Mouse (Mus musculus) erythroid progenitor cell, adult 5-6 weeks (primary cell): ENCODE measurements around the gene Ano6. TPM values are rescaled to one million over a fixed set of nuclear protein-coding genes. Genes with fewer than 3 reads are reported as not detected.

Source experiments
- ATAC-seq: replicated peaks from 2 replicates; pipeline ENCODE4 v1.8.0; 2016; ENCODE audit warnings: moderate number of reproducible peaks, mild to moderate bottlenecking, moderate TSS enrichment, inconsistent platforms; ENCODE audit not compliant: poor library complexity, low FRiP score, severe bottlenecking
- total RNA-seq, 2 experiments: library from RNA; stranded (forward) in 1 of 2; stranded (reverse) in 1 of 2; fragments of 150-400 nt in 1 of 2; fragments of 186-747, 209-891 nt in 1 of 2; gene quantifications; 2 replicates each; pipeline versions ENCODE4 v1.2.3 to v1.2.4; 2015 to 2017; ENCODE audit warnings: low replicate concordance in 2 of 2

The Ano6 gene
- total RNA-seq, 2 experiments from 2014 or later, result 9.5 to 23.1 TPM

DNA sequence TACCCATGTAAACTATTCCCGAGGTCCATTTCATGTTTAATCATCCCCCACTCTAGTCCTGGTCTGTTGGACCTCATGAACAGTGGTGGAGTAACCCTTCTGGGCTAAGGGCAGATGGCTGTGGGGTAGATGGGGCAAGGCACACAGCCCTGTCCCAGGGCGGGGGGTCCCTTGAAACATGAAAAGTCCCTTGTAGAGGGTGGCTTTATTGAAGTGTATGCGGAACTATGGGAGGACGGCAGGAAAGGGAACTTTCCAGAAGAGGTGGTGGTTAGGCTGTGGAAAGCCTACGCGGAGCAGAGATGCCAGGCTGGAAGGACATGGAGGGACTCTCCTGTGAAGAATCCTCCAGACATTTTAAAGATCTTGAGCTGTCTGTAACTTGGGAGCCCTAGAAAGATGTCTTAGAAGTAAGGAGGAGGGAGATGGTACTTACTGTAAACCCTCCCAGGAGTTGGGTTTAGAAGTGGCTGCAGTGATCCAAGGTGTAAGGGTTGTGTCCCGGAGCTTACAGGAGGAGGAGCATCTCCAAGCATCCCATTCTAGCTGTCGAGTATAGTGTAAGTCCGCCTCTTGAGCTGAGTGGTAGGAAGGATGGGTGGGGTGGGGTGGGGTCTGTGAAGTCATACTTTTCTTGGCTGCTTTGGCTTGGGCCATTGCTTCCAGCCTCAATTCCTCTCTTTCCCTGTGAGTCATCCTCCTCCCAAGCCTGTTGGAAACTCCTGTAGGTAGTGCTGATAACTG is 3.3 kb downstream of the Ano6 start:
- ATAC-seq, result no peak

DNA sequence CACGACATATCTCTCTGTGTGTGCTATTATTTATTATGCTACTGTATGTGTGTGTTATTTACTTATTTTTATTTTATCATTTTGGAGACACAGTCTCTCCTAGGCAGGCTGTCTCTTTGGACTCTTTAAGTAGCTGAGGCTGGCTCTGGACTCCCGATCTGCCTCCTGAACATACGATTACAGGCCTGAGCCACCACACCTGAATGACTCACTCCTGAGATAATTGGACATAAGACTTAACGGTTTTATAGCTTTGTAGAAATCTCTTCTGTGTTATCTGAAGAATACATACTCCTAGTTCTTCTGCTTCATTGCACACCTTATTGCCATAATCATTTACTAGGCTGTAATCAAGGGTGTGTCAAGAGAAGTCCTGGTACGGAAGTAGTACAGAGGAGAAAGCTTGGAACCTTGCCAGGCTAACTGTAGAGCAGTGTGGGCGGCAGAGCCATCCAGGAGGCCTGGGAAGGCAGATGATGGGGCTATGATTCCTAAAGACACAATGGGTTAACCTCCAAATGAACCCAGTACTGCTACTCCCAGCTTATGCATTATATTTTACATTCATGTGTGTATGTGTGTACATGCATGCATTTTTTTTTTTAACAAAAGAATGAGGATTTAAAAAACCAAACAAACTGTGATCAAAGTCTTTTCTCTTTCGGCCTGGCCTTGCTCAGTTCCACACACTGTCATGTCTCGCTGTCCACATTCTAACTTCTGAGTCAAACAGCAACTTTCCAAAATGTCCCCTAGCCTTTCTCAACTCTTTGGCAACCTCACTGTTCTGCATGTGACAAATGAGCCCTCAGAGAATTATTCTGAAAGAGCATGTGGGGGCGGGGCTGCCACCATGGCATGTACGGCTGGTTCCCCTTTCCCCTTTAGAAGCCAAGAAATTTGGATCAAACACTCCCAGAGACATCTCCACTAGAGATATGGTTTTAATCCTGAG is 4.2 kb downstream of the Ano6 start:
- no peak for ATAC-seq

DNA sequence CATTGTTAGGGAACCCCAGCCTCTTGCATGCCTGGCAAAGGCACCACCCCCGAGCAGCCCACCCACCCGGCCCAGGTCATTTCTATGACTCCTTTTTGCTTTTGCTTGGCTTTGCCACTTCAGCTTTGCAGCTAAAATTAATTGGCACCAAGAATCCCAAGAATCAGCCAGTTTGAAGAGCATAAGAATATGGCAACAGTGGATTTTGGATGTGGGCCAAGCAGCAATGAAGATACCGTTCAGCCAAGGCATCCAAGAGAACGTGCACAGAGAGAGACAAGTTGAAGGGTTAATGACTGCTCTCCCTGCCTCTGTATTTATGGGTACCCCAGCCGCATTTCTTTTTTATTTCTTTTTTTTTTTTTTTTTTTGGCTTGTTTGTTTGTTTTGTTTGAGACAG is 5.4 kb downstream of the Ano6 start:
- ATAC-seq, result no peak

DNA sequence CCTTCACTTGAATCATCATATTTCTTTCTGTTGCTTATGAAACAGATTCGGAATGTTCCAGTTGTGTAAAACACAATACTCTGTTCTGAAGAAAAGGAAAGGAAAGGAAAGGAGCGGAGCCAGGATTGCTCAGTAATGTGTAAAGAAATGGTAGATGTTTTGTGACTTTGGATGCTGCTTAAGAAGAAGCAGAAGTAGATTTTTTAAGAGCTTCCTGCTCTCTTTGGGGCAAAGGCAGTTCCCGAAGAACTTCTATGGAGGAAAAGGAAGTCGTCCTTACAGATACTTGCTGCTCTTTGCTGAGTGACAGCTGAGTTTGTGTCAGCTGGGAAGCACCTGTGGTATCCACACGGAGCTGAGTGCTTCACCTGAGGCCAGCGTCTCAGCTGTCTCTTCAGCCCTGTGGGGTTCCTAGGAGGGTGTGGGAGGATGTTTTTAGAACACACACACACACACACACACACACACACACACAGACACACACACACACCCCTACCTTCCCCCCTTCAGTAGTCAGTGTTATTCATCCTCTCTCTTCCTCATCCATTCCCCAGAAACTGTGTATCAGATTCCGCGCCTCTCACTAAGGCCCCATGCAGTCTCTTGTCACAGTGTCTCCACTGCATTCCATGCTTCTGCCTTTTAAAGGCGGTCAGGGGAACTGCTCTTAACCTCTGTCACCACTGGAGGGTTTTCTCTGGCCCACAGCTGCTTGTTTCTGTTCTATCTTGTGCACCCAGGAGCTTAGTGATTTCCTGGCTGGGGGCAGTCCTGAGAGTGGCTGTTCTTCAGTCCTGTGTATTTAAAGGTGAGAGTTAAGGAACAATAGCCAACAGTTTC is 6.7 kb downstream of the Ano6 start:
- ATAC-seq, result no peak

DNA sequence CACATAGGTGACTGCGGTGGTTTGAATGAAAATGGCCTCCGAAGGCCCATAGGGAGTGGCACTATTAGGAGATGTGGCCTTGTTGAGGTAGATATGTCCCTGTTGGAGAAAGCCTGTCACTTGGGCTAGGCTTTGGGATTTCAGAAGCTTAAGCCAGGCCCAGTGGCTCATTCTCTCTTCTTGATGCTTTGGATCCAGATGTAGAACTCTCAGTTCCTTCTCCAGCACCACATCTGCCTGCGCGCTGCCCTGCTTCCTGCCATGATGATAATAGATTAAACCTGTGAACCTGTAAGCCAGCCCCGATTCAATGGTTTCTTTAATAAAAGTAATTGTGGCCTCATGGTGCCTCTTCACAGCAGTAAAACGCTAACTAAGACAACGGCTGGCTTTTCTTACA is 7.6 kb downstream of the Ano6 start:
- no peak for ATAC-seq

DNA sequence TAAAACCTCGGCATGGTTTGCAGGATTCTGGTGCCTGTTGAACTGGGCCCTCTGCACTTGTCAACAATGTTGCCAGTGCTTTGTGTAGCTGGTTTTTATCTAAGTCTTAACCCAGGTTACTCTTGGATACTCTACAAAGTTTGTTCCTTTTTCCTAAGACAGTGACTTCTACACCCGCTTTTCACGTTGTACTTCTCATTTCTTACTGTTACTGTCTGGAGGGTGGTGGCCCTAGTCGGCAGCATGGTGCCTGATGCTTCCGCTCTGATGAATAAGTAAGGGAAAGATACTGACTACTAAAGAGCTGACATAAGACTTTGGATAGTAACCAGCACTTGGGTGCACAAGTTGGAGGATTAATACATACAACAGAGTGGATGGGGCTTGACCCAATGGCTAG is 9.0 kb downstream of the Ano6 start:
- no peak for ATAC-seq

DNA sequence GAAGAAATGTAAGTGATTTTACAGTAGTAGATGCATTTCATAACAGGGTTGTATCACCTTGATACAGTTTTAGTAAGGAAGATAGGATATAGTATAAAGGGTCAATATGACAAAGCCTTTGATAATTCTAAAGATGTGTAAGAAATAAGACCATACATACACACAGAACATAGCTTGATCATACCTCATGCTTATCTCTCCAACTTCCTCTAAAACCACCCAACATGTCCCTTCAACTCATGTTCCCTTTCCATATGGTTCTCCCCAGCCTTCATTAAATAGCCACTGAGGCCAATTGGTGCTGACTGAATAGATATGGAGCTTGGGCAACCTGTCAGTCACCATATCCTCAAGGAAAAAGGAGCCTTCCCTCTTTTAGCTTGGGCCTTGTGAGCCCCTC is 9.4 kb downstream of the Ano6 start:
- no peak for ATAC-seq

DNA sequence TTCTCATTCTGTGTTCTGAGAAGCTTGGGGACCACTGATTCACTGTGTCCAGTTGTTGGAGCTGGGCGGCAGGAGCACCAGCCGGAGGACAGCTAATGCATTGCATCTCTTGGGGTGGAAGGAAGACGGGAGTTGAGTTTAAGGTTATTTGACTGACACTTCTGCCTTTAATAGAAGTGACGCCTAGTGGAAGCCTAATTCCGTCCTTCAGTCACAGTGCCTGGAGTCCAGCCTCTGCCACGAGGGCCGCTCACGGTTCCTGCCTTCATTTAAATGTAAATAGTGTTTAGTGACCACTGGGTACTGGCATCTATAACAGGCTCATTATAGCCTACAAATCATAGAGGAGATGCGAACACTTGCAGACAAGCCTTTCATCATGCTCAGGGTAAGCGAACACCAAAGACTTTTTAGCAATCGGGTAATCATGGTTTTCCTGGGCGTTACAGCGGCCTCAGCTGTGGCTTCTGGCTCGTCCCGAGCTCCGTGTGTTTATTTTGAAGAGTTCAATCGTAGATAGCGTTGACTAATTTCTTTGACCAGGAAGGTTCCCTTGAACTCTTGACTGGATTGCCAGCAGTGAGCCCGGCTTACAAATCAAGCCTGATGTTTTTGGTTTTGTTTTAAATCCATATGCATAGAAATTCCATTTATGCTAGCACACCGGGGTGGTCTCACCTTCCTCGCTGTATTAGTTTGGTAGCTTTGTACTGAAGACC is 10.8 kb downstream of the Ano6 start:
- ATAC-seq, result no peak

DNA sequence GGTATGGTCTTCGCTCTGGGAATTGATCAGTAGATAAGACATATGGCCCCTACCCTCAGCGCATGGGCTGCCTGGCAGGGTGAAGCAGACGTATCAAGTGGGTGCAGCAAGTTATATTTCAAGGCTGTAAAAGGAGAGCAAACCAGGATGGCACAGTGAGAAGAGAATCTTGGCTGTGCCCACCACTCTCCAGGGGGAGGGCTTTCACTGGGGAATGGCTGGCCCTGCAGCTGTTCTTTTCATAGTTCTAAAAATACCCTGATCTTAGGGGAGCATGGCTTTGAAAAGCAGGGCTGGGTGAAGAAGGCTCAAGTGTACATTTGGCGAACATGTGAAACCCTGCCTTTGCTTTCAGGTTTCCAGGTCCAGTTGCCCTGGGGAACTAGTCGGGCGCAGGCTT is 11.5 kb downstream of the Ano6 start:
- no peak for ATAC-seq

DNA sequence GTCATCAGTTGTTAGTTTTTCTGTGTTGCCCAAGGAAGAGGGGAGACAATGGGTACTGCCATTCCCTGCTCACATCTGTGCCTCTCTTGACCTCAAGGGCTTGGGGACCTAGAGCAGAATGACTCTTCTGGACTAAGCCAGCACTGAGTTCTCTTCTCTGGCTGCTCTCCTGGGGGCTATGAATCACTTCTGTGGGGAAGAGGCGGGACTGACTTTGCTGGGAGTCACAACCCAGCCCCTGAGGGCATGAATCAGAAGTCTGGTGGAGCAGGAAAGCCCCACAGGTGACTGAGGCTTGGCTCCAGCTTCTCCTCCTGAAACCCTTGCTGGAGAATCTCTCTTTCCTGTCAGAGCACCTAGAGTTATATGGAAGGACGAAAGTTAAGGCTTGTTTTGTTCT is 12.1 kb downstream of the Ano6 start:
- no peak for ATAC-seq

DNA sequence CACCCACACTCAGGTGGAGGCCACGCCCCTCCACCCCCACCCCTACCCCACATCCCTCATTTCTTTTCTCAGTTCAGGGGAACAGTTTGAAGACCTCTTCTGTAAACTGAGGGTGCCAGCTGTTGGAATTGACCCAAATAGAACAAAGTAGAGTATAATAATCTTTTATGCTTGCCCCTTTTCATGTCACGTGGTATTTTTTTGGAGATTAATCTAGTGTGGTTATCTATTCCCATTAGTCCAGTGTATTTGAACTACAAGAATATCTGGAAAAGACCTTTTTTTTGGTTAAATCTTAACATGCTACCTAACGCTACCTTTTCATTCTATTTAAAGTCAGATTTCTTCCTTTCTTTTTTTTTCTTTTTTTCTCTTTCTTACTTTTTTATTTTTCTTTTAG is 12.8 kb downstream of the Ano6 start:
- ATAC-seq, result no peak

DNA sequence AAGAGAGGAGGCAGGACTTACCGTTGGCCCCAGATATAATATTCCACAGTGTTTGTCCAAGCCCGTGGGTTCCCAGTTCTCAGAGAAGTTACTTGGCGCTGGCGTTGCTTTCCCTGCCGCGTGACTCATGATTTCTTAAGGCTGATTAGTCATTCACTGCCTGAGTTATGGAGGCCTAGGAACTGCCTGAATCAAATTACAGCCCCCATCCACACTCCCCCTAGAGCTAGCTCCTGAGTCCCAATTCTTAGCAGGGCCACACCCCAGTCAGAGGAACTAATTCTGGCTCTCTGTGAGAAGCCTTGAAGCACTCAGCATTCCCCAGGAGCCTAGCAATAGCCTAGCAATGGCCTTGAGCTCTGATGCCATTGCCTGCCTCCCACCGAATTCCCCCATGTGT is 13.6 kb downstream of the Ano6 start:
- ATAC-seq, result no peak

DNA sequence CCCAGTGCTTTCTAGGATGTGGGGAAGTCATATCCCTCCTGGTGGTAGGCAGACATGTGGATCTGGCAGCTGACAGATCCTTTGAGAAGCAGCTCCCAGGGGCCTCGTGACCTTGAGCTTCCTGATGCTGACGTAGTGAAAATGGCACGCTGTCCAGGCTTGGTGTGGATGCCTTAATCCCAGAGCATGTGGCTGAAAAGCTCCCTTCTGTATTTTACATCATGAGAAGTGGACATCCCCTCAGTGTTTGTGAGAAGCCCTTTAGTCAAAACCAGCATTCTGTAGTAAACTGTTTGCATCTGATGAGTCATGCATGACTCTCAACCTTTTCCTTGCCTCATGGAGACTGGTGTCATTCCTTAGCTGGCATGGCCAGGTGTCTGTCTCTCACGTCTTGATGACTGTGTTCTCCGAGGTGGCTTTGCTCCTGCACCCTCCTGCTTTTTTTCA is 14.4 kb downstream of the Ano6 start:
- ATAC-seq, result no peak

DNA sequence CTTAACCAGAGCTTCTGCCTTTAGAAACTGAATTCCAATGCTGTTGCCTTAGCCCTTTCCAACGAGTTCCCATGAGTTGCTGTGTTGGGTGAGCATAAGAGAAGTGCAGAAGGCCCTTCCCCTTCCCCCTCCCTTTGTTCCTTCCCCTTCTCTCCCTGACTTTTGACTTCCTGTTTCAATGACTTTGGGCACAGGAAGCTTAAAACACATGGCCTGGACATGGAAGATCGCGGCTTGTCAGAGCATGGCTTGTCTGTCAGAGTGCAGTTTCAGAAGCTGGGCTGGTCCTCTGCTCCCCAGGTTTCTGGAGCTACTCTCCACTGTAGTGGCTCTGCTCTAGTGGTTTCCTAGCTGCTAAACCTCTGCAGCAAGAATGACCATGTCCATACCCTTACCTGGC is 17.3 kb downstream of the Ano6 start:
- ATAC-seq, result no peak

DNA sequence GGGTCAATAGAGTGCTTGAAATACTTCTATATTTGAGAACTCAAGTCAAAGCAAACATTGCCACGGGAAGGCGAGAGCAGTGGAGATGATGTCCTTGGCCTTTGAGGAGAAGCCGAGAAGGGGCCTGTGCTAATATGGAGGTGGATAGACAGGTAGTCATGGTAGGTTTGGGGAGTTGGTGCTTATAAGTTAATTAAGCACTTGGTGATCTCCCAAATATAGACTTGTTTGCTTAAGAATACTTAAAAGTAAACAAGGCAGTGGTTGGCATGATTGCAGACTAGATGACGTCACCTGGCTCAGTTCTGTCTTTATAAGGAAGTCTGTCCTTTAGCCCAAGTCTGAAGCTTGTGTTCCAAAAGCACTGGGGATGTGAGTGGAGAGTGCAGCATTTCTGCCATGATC is 19.7 kb downstream of the Ano6 start:
- no peak for ATAC-seq

DNA sequence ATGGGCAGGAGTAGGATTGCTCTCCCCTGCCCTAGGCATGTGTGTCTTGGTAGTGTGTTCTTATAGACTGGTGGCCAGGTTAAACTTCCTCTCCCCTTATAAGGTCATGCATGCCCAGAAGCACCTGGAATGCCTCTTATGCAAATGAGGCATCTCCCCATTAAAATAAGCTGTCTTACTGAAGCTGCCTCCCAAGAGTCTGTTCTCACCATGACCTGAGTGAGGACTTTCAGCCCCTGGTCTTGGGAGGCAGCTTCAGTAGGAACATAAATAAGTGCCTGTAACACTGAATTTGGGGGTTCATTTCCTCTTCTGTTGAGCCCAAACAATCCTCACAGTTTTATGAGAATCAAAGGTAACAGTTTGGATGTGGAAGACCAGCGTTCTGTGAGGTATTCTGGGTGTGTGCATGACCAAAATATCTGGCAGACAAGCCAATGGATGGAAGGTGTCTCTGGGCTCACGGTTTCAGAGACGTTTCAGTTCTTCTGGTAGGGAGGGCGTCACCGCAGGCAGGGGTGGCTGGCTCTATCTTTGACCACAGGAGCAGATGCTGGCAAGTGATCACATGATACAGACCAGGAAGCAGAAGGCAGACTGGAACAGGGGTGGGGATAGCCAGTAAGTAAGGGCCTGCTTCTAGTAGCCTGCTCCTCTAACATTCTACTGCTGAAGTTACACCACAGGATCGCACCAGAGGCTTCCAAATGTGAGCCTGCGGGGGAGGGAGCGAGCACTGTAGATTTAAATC is 22.4 kb downstream of the Ano6 start:
- ATAC-seq, result no peak

DNA sequence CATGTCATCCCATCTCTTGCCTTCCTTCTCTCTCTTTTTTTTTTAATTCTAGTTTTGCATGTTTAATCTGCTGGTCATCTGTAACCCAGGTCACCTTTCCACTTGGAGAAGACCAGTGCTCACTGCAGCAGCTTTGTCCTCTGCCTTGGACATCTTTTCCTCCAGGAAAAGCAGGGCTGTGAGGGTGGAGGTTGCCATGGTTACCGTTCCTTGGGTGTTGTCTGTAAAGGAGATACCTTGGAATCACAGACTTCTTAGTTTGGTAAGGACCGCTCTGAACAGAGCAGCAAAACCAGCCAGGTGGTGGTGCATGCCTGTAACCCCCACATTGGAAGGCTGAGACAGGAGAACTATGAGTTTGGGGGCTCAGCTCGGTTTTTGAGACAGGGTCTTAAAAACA is 26.9 kb downstream of the Ano6 start:
- ATAC-seq, result no peak

DNA sequence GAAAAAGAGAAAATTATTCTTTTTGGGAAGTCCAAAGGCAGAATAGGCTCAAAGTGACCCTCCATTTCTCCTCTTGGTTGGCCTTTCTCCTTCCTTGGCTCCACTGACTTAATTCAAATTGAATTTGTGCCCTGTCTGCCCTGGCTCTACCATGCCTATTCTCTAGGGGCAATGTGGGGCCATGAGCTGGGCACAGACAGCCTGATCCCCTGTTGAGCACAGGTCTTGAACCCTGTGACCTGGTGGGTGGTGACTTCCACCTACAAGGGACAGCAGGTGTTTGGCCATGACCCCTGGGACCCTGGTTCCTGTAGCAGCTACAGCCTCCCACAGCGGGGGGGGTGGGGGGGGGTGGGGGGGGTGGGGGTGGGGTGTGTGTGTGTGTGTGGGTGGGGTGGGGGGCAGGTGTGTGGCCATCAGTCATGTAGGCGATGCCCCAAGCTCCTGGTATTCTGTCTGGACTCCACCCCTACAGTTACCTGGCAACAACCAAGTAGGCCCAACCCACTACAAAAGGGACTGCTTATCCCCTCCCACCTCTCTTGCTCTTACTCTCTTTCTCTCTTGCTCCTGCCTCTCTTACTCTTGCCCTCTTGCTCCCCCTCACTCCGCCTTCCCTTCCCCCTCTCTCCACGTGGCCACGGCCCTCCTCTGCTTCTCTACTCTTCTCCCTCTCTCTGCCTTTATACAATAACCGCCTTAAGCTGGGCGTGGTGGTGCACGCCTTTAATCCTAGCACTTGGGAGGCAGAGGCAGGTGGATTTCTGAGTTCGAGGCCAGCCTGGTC is 28.8 kb downstream of the Ano6 start:
- no peak for ATAC-seq
